Mouse (Mus musculus): Measurements from ENCODE around the gene Cotl1.

Cotl1 gene

GRCm38 (mm10) chr8:119788607-119789381 is 51.5 kb downstream of the Cotl1 start:
- DNase-seq (ENCODE audit: low read depth in 2 of 2, low spot score in 2 of 2) = no peak

GRCm38 (mm10) chr8:119787341-119787740 is 53.0 kb downstream of the Cotl1 start:
- DNase-seq (ENCODE audit: low read depth in 2 of 2, low spot score in 2 of 2) = no peak

DNA sequence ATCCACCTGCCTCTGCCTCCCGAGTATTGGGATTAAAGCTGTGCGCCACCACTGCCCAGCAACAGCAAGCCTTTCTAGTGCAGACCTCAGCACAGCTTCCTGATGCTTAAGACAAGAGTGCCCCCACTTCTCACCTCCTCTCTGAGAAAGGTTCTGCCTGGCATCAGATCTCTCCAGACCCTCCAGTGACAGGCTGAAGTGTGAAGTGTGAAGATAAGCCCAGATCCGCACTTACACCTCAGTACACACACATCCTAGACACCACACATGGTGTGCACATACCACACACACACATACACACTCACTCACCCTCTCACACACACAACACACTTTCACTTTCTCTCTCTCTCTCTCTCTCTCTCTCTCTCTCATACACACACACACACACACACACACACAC is 53.5 kb downstream of the Cotl1 start:
- no peak for DNase-seq (ENCODE audit: low read depth in 2 of 2, low spot score in 2 of 2)

DNA sequence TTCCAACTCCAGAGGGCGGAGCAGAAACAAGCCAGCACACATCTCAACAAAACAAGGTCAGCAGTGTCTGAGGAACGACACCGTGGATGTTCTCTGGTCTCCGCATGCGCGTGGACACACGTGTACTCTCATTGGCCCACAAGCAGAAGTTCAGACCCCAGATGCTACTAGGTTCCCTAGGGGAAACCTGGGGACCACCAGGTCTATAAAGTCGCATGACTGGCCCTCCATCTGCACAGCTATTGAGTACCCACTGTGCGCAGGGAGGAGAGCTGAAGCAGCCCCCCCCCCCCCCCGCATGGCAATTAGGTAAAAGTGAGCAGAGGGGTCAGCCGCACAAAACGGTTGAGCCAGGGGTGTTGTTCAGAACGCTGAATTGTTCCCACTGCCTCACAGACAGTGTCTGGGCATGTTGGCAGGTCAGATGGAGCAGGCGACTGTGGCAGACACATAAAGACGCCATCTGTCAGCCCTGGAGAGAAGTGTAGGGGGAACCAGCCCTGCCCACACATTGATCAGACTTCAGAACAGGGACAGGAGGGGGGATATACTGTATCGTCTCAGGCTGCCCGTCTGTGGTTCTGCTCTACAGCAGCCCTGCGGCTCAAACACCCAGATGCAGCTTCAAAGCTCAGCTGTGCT is 54.5 kb downstream of the Cotl1 start:
- DNase-seq (ENCODE audit: low read depth in 2 of 2, low spot score in 2 of 2) = no peak

GRCm38 (mm10) chr8:119784676-119785075 is 55.7 kb downstream of the Cotl1 start:
- DNase-seq (ENCODE audit: low read depth in 2 of 2, low spot score in 2 of 2) = no peak

DNA sequence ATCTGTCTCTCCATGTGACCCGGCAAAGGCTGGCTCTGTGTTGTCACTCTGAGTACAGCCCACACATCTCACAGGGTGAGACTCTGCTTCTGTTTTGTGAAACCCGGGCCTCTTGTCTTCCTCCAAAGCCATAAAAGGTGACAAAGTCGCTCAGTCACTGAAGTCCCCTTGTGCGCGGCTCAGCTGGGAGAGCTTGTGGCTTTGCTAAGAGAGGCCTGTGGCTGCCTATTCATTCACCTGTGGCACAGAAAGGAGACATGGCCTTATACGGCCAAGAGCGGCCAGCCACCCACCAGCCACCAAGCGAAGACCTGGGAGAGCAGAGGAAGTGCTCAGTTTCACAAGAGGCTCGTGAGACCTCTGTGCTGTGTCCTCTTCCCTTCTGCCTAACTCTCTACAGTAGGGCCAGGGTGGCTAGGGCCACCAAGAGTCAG is 56.2 kb downstream of the Cotl1 start:
- peak; percentile 62 to 68 for DNase-seq (ENCODE audit: low read depth in 2 of 2, low spot score in 2 of 2)

- DNase-seq (ENCODE audit: low read depth in 2 of 2, low spot score in 2 of 2) = no peak
These were observed 56.8 kb downstream of the Cotl1 start for GRCm38 (mm10) chr8:119783579-119783978.

- peak; percentile 76 to 82 for DNase-seq (ENCODE audit: low read depth in 2 of 2, low spot score in 2 of 2)
These were observed 57.6 kb downstream of the Cotl1 start for GRCm38 (mm10) chr8:119782715-119783114.

GRCm38 (mm10) chr8:119781086-119781840 is 59.1 kb downstream of the Cotl1 start:
- peak; percentile 50 to 70 for DNase-seq (ENCODE audit: low read depth in 2 of 2, low spot score in 2 of 2)

GRCm38 (mm10) chr8:119780402-119781049 is 59.8 kb downstream of the Cotl1 start:
- DNase-seq (ENCODE audit: low read depth in 2 of 2, low spot score in 2 of 2) = no peak

DNA sequence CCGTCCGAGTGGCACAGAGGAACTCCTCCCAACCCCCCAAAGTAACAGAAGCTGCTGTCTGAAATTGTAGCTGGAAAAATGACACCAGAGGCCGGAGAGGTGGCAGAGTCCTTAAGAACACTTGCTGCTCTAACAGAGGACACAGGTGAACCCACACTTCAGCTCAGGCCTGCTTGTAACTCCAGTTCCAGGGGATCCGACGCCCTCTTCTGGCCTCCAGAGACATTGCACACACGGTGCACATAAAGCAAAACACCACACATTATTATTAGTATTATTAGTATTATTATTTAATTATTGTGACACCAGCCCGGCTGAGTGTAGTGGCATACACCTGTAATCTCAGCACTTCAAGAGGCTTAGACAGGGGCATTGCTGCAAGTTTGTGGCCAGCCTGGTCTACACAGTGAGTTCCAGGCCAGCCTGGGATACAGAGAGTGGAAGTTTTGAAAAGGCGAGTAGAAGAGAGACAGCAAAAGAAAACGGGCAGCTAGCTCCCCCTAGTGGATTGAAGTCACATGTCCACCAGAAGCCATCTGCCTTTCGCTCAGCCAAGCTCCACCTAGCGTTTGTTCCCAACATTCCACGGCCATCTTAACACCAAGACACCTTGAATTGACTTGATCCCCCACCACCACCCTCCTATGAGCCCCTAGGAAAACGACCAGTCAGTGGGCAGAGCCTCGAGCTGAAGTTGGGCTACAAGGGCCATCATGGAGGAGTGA is 61.2 kb downstream of the Cotl1 start:
- peak; percentile 74 to 79 for DNase-seq (ENCODE audit: low read depth in 2 of 2, low spot score in 2 of 2)

GRCm38 (mm10) chr8:119778263-119778662 is 62.1 kb downstream of the Cotl1 start, which contains the start of gene Tldc1:
Gene Tldc1 (minus strand): TSS chr8:119778416.
- DNase-seq (ENCODE audit: low read depth in 2 of 2, low spot score in 2 of 2) = peak; percentile 92 to 96

DNA sequence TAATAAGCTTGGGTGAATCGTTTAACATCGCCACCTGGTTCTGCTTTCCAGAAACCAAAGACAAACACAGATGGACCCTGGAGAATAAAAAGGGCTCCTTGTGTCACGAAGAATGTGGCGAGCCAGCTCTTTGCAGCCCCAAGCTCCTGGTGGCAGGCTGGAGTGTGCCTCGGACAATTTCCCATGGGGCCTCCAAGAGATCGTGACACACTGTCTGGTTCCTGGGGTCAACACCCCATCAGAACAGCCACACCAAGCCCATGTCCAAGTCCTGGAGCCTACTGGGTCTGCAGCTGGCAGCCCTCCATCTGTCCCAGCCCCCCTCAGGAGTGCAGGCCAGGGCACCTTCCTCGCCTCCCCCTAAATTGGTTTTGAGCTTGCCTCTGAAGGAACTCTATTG is 62.6 kb downstream of the Cotl1 start:
- DNase-seq (ENCODE audit: low read depth in 2 of 2, low spot score in 2 of 2) = no peak

GRCm38 (mm10) chr8:119776668-119777245 is 63.6 kb downstream of the Cotl1 start:
- DNase-seq (ENCODE audit: low read depth in 2 of 2, low spot score in 2 of 2) = no peak

DNA sequence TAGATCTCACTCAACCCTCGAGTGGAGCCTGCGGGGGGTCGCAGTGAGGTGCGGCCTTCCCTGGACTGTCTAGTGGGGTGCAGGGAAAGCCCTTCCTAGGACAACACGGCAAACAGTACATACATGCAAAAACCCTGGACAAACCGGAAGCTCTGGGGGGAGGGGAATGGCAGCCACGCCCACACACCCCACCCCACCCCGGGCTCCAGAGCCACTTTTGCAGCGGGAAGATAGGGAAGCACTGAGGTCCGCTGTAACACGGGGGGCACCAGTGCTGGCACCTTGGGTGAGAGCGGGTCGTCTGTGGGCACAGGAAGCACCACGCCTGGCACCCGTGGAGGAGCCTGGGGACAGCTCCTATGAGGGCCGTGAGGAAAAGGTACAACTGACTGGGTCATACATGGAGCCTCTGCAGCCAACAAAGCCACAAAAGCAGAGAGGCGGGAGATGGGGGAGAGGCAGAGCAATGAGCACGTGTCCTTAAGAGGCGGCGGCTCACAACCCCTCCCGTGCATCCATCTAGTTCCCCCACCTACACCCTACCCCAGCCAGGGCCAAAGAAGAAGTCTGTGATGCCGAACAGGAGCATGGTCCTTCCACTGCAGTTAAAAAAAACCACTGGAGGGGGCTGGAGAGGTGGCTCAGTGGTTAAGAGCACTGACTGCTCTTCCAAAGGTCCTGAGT is 74.4 kb downstream of the Cotl1 start:
- DNase-seq (ENCODE audit: low read depth in 2 of 2, low spot score in 2 of 2) = no peak

- no peak for DNase-seq (ENCODE audit: low read depth in 2 of 2, low spot score in 2 of 2)
These were observed 75.0 kb downstream of the Cotl1 start for GRCm38 (mm10) chr8:119765311-119765710.

DNA sequence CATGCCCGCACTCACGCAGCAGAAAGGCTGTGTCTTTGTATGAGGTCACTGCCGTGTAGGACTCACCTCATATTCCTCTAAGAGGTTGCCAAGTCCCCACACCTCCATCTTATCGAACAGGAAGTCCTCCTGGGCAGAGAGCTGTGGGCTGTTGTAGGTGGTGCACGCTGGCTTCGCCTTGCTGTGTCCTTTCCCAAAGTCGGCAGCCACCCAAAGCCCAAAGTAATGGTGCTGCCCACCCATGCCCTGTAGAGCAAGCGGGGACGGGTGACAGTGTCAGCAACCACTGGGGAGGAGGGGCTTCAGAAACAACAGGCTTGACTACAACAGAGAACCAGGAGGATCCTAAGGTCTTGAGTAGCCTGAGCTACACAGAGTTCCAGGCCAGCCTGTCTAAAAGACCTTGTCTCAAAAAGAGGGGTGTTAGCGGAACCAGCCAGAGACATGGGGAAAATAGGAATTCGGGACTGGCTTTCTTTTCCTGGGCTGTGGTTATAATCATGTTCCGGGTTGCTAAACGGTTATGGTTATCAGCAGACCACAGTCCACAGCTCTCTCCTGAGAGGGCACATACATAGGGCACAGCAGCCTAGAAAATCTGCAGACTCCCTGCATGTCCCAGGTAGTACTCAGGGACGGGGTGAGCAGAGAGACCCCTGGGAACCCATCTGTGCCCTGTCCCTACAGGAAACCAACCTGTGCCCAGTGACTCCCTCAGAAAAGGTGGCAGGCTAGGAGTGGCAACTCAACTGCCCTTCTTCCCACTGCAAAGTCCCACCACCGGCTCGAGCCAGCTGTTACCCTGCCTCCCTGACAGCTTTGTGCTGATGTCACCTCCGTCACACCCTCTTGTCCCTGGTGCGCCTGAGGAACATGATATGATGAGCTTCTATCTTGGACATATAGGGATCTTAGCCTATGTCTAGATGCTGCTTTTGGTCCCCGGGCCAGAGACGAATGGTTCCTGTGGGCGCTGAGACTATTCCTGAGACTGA is 77.8 kb downstream of the Cotl1 start:
- DNase-seq (ENCODE audit: low read depth in 2 of 2, low spot score in 2 of 2) = no peak

DNA sequence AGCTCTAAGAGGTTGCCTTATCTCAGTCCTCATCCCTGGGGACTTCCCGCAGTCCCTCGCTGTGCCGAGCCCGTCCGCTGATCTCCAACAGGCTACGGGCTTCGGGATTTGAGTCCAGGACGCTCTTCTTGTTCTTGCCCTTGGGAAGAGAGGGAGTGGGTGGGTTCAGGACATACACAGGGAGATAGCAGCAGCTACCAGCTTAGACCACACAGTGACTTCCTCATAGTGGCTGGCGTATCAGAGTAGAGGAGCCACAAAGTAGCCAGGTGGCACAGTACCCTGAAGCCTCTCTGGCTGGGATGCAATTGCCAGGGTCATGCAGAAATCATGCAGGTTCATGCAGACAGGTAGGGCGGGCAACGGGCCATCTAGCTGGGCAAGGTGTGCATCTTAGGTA is 78.7 kb downstream of the Cotl1 start:
- DNase-seq (ENCODE audit: low read depth in 2 of 2, low spot score in 2 of 2) = no peak
